In genomic region chr13:73509869-73510268, GRCm38 (mm10) we compare ENCODE assay signal across 29 mouse cellular contexts. TPM values are rescaled to one million over a fixed set of nuclear protein-coding genes. Genes with fewer than 3 reads are reported as not detected.
DNase-seq lines count a peak whose midpoint lies in the region; ATAC-seq and TF ChIP-seq lines count a peak whose summit lies in the region.
"Had no signal": no experiment of that assay in that cellular context is flagged by ENCODE, and none has a peak within 500 bp of the region (broad histone marks: within the 10 kb centered on the region; RNA-seq: fewer than 3 reads in every experiment).

No protein-coding gene starts in this region.

- no peak overlapping the region for H3K4me2 ChIP-seq in forebrain, postnatal 0 days (ENCODE audit: low read depth)
- no peak overlapping the region for H3K4me2 ChIP-seq in forebrain, embryonic 12.5 days
- no peak overlapping the region for H3K4me2 ChIP-seq in midbrain, postnatal 0 days (ENCODE audit: low read depth, low read length, poor library complexity, severe bottlenecking)
- no peak overlapping the region for H3K4me2 ChIP-seq in midbrain, embryonic 11.5 days
- H3K4me2 ChIP-seq: forebrain, embryonic 13.5 days; hindbrain, embryonic 13.5 days; limb, embryonic 12.5 days; liver, embryonic 12.5 days; neural tube, embryonic 13.5 days had no signal

- H3K27ac ChIP-seq in forebrain, postnatal 0 days (ENCODE audit: low read depth, low read length): no peak overlapping the region
- H3K27ac ChIP-seq in forebrain, embryonic 12.5 days: no peak overlapping the region
- no peak overlapping the region for H3K27ac ChIP-seq in midbrain, postnatal 0 days (ENCODE audit: low read depth, low read length)
- H3K27ac ChIP-seq in midbrain, embryonic 11.5 days (ENCODE audit: low read depth, low read length): no peak overlapping the region
- H3K27ac ChIP-seq: forebrain, embryonic 13.5 days; hindbrain, embryonic 13.5 days; limb, embryonic 12.5 days; neural tube, embryonic 13.5 days; stomach, postnatal 0 days had no signal

- no peaks in the 10 kb centered on the region for H3K9me3 ChIP-seq in forebrain, postnatal 0 days (ENCODE audit: low read length)
- H3K9me3 ChIP-seq in forebrain, embryonic 12.5 days: no peaks in the 10 kb centered on the region
- no peaks in the 10 kb centered on the region for H3K9me3 ChIP-seq in midbrain, postnatal 0 days (ENCODE audit: low read length)
- H3K9me3 ChIP-seq in midbrain, embryonic 11.5 days (ENCODE audit: control insufficient read depth, low read length): no peaks in the 10 kb centered on the region
- H3K9me3 ChIP-seq: forebrain, embryonic 13.5 days; G1E; hindbrain, embryonic 13.5 days; limb, embryonic 12.5 days; liver, embryonic 12.5 days; megakaryocyte, embryonic 14.5 days; neural tube, embryonic 13.5 days had no signal

- no peak for TF ChIP-seq CTCF in forebrain, postnatal 0 days (IDR thresholded peaks at IDR 0.05; ENCODE audit: low read depth)
- TF ChIP-seq CTCF in midbrain, postnatal 0 days (IDR thresholded peaks at IDR 0.05): no peak

- H3K4me1 ChIP-seq in forebrain, postnatal 0 days (ENCODE audit: insufficient read depth): no peaks in the 10 kb centered on the region
- no peaks in the 10 kb centered on the region for H3K4me1 ChIP-seq in forebrain, embryonic 12.5 days
- H3K4me1 ChIP-seq in midbrain, postnatal 0 days (ENCODE audit: insufficient read depth, low read length): no peaks in the 10 kb centered on the region
- H3K4me1 ChIP-seq in midbrain, embryonic 11.5 days (ENCODE audit: control insufficient read depth, insufficient read depth, low read length): no peaks in the 10 kb centered on the region
- H3K4me1 ChIP-seq: forebrain, embryonic 13.5 days; hindbrain, embryonic 13.5 days; limb, embryonic 12.5 days; liver, embryonic 12.5 days had no signal

- WGBS in forebrain, postnatal 0 days: 53% methylated on average over 6 of the region's 6 CpGs
- 88% methylated on average over 6 of the region's 6 CpGs for WGBS in forebrain, embryonic 12.5 days
- WGBS in midbrain, postnatal 0 days: 75% methylated on average over 6 of the region's 6 CpGs
- WGBS in midbrain, embryonic 11.5 days: 84% methylated on average over 6 of the region's 6 CpGs

- ATAC-seq in forebrain, postnatal 0 days: 0 out of 2 replicates have a peak, but pooled peaks have one; percentile 5
- no peak for ATAC-seq in forebrain, embryonic 12.5 days (ENCODE audit: low FRiP score)
- no peak for ATAC-seq in midbrain, postnatal 0 days (ENCODE audit: low FRiP score)
- ATAC-seq in midbrain, embryonic 11.5 days (ENCODE audit: low FRiP score): no peak
- ATAC-seq: forebrain, embryonic 13.5 days; liver, embryonic 12.5 days; Patski had no signal

- H3K9ac ChIP-seq in forebrain, postnatal 0 days: no peak overlapping the region
- H3K9ac ChIP-seq in forebrain, embryonic 12.5 days: no peak overlapping the region
- H3K9ac ChIP-seq in midbrain, postnatal 0 days (replicated peaks; ENCODE audit: low read length, poor library complexity, severe bottlenecking): no peak overlapping the region
- no peak overlapping the region for H3K9ac ChIP-seq in midbrain, embryonic 11.5 days (ENCODE audit: low read length)
- H3K9ac ChIP-seq: forebrain, embryonic 13.5 days; hindbrain, embryonic 13.5 days; limb, embryonic 12.5 days; liver, embryonic 12.5 days; neural tube, embryonic 13.5 days had no signal

- no peaks in the 10 kb centered on the region for H3K27me3 ChIP-seq in forebrain, postnatal 0 days (ENCODE audit: insufficient read depth, low read length)
- H3K27me3 ChIP-seq in forebrain, embryonic 12.5 days: no peaks in the 10 kb centered on the region
- no peaks in the 10 kb centered on the region for H3K27me3 ChIP-seq in midbrain, postnatal 0 days (ENCODE audit: insufficient read depth, low read length)
- H3K27me3 ChIP-seq in midbrain, embryonic 11.5 days (ENCODE audit: control insufficient read depth, insufficient read depth, low read length): no peaks in the 10 kb centered on the region
- H3K27me3 ChIP-seq: CH12.LX; forebrain, embryonic 13.5 days; hindbrain, embryonic 13.5 days; limb, embryonic 12.5 days; liver, embryonic 12.5 days; megakaryocyte, embryonic 14.5 days; neural tube, embryonic 13.5 days; Patski had no signal

- peak; percentile 24 for DNase-seq in forebrain, postnatal 0 days
- DNase-seq in midbrain, postnatal 0 days (ENCODE audit: low spot score): peak; percentile 42
- DNase-seq in midbrain, embryonic 11.5 days (ENCODE audit: low spot score, missing footprints): no peak
- peak; percentile 32 for DNase-seq in cerebellum, adult 8-10 months
- DNase-seq in cerebellum, postnatal 36 days: peak; percentile 47 to 55
- no peak for DNase-seq in neural tube, embryonic 10.5 days (ENCODE audit: extremely low spot score, low spot score)
- DNase-seq: adrenal gland, postnatal 36 days; B cell, adult 2 months; gastrocnemius, postnatal 14 days; heart, adult 18-20 months; kidney, adult 9 months; kidney, postnatal 14 days; lung, adult 2 months; lung, postnatal 36 days; midbrain, embryonic 14.5 days; thymus, adult 2 months; thymus, postnatal 4 days had no signal

- H3K36me3 ChIP-seq in forebrain, postnatal 0 days (ENCODE audit: insufficient read depth): peaks cover 63% of the 10 kb centered on the region
- peaks cover 61% of the 10 kb centered on the region for H3K36me3 ChIP-seq in forebrain, embryonic 12.5 days (replicated peaks)
- H3K36me3 ChIP-seq in midbrain, postnatal 0 days (ENCODE audit: insufficient read depth, low read length): peaks cover 49% of the 10 kb centered on the region
- peaks cover 10% of the 10 kb centered on the region for H3K36me3 ChIP-seq in midbrain, embryonic 11.5 days (ENCODE audit: control insufficient read depth, insufficient read depth, low read length)
- H3K36me3 ChIP-seq: G1E had no signal

- no peak overlapping the region for H3K4me3 ChIP-seq in forebrain, postnatal 0 days (ENCODE audit: low read depth, low read length)
- H3K4me3 ChIP-seq in forebrain, embryonic 12.5 days (replicated peaks): no peak overlapping the region
- H3K4me3 ChIP-seq in midbrain, postnatal 0 days (ENCODE audit: low read depth, low read length): no peak overlapping the region
- H3K4me3 ChIP-seq in midbrain, embryonic 11.5 days (ENCODE audit: low read depth, low read length): no peak overlapping the region
- H3K4me3 ChIP-seq: forebrain, embryonic 13.5 days; hindbrain, embryonic 13.5 days; limb, embryonic 12.5 days; liver, embryonic 12.5 days; megakaryocyte, embryonic 14.5 days; neural tube, embryonic 13.5 days had no signal

RNA-seq across cellular contexts. Expression of gene Slc6a3, which starts 26.7 kb away (rescaled TPM):
- total RNA-seq in forebrain, postnatal 0 days (2014; rRNA removed): 1.6 and 5.1 TPM in 2 replicates
- polyA plus RNA-seq in forebrain, postnatal 0 days (2015; fragmentation: Nextera tagmentation; extraction: Ambion mirVana): 0.59 and 1.3 TPM in 2 replicates
- polyA plus RNA-seq in forebrain, embryonic 12.5 days (2016; fragmentation: Nextera tagmentation; extraction: Ambion mirVana): 0.15 TPM in 1 of 2 replicates, not detected in the other
- total RNA-seq in midbrain, postnatal 0 days (2014; rRNA removed): 24.6 and 25.0 TPM in 2 replicates
- polyA plus RNA-seq in midbrain, postnatal 0 days (2015; fragmentation: Nextera tagmentation; extraction: Ambion mirVana): 14.3 and 24.3 TPM in 2 replicates
- polyA plus RNA-seq in midbrain, embryonic 11.5 days (2014; fragmentation: Nextera tagmentation; extraction: Ambion mirVana): 0.11 and 0.30 TPM in 2 replicates
- total RNA-seq: adrenal gland, postnatal 36 days; CH12.LX; G1E; gastrocnemius, postnatal 14 days; heart, adult 18-20 months; heart, postnatal 25 days had no signal
- polyA plus RNA-seq: G1E; Patski; stomach, postnatal 0 days had no signal

RNA-seq across cellular contexts. Expression of gene Lpcat1, which starts 42.9 kb away (rescaled TPM):
- total RNA-seq in forebrain, postnatal 0 days (2014; rRNA removed): 136 and 144 TPM in 2 replicates
- polyA plus RNA-seq in forebrain, postnatal 0 days (2015; fragmentation: Nextera tagmentation; extraction: Ambion mirVana): 76.5 and 87.2 TPM in 2 replicates
- 65.9 and 67.0 TPM in 2 replicates for polyA plus RNA-seq in forebrain, embryonic 12.5 days (2016; fragmentation: Nextera tagmentation; extraction: Ambion mirVana)
- total RNA-seq in midbrain, postnatal 0 days (2014; rRNA removed): 168 and 225 TPM in 2 replicates
- 83.4 and 86.2 TPM in 2 replicates for polyA plus RNA-seq in midbrain, postnatal 0 days (2015; fragmentation: Nextera tagmentation; extraction: Ambion mirVana)
- 52.0 and 53.5 TPM in 2 replicates for polyA plus RNA-seq in midbrain, embryonic 11.5 days (2014; fragmentation: Nextera tagmentation; extraction: Ambion mirVana)
- polyA plus RNA-seq: G1E had no signal

Comparison
In these comparisons a context has a peak if more than half of its experiments do, and no peak if none do; other contexts are left out.
1. DNase-seq: peak in forebrain, postnatal 0 days (single experiment), midbrain, postnatal 0 days (single experiment), cerebellum, adult 8-10 months (single experiment) and cerebellum, postnatal 36 days (2 of 2); none in midbrain, embryonic 11.5 days (single experiment) and neural tube, embryonic 10.5 days (single experiment).